Mouse (Mus musculus) cerebellum, postnatal 25 days (tissue): Measurements from ENCODE around the gene Auh.

Experiments
- DNase-seq, 2 experiments: peaks; one replicate each; pipeline ENCODE4 v3.0.0; 2021; ENCODE audit warnings: mixed read lengths in 2 of 2

Auh gene

GRCm38 (mm10) chr13:52875541-52876325 is 53.7 kb downstream of the Auh start:
- no peak for DNase-seq

- no peak for DNase-seq
Measured at GRCm38 (mm10) chr13:52875089-52875488, 54.4 kb downstream of the Auh start.

- no peak for DNase-seq
Measured at GRCm38 (mm10) chr13:52874338-52874737, 55.1 kb downstream of the Auh start.

DNA sequence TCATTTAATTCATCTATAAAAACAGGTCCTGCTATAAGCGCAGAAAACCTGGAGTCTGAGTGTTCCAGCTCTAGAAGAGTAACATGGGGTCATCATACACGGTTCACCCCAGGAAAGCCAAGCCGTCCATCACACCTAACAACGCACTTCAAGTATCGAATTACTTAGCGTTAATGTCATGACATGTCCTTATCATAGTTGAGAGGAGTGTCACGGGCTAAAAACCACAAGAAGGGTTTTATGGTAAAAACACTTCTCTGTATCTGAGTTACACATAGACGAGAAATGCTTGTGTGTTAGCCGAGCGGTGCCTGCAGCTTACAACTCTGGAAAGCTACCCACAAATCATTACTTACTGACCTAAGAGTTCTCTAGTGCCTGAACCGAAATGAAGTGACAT is 55.6 kb downstream of the Auh start:
- DNase-seq: no peak

- no peak for DNase-seq
Measured at GRCm38 (mm10) chr13:52866005-52866792, 63.3 kb downstream of the Auh start.

DNA sequence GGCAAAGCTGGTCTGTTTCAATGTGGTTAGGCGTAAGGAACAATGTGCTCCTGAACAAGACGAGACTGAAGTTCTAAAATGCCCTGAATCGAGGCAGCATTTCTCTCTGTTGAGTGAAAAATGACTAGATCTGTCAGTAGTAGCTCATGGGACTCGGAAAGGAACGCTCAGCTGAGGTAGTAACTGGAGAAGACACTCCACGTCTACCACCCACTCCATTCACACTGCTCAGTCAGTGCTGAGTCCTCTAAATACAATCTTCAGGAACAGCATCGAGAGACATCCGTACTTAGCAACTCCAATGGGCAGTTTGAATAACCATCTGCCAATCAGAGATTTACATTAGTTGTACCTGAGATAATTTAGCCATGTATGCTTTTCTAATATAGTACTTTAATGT is 66.0 kb downstream of the Auh start:
- no peak for DNase-seq

- DNase-seq: no peak
Measured at GRCm38 (mm10) chr13:52860006-52860685, 69.3 kb downstream of the Auh start.

GRCm38 (mm10) chr13:52859065-52859820 is 70.2 kb downstream of the Auh start:
- DNase-seq: peak; percentile 55 to 60

GRCm38 (mm10) chr13:52858373-52858772 is 71.1 kb downstream of the Auh start:
- no peak for DNase-seq

DNA sequence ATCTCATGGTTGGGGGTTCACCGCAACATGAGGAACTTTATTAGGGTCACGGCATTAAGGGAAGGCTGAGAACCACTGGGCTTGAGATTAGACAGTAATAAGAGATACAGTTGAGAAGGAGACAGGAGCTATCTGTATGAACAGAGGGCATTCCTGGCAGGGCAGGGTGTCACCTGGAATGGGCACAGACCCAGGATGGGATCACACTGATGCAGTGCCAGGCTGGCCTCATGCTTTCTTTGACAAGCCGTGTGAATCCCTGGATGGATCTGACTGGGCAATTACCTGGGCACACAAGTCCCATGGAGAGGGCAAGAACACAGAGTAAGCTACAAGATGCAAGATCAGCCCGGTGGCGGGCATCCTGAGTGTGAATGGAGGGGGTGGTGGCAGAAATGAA is 71.7 kb downstream of the Auh start:
- DNase-seq: peak; percentile 70 to 81

DNA sequence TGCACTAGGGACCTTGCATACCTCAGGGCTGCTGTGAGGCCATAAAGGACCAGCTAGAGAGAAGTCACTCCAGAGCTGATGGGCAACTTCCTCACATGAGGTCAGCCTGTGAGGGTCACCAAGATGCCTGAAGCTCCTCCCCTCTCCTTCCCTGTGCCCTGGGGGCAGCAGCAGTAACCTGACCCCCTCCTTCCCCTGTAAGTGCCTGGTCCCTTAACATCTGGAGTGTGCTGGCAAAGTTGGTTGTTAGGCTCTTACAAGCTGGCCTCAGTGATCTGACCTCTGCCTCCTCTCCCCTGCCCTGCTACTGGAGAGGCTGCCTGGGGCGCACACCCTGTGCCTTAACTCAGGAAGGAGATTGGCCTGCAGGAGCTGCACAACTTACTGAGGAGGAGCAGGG is 75.9 kb downstream of the Auh start:
- no peak for DNase-seq

DNA sequence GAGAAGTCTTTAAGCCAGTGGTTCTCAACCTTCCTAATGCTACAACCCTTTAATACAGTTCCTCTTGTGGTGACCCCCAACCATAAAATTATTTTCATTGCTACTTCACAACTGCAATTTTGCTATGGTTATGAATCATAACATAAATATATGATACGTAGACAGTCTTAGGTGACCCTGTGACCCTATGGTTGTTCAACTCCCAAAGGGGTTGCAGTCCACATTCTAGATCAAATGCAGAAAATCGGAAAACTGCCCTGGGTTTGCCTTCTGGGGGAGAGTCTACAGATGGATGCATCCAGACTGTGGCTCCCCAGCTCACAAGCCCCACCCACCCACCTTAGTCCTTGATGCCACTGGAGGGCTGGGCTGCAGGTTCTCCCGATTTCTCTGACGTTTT is 77.6 kb downstream of the Auh start:
- DNase-seq: no peak

DNA sequence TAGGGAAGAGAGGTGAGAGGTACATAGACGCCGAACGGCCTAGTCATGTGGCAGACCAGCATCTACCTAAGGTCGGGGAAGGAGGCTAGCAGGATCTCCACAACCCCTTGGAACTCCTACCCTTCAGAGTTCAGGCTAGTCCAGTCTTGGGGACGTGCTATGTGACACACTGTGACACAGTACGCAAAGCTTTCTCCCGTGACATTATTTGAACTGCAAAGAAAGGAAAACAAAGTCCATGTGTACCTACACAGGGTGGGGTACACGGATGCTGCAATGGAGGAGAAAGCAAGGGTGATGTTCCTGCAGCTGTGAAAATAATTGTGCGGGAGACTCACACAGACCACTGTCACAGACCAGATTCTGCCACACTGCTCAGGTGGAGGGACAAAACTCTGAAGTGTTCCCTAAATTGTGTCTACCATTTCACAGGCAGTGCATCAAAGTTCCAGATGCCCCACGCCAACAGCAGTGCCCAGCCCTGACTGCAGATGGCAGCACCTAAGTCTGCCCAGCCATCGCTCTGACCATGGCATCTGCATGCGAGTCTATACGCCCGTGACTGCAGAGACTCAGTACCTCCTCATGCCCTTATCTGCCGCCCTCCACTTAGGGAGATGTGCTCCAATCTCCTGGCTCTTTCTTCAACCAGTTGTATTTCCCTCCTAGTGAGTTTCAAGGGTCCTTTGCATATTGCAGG is 79.3 kb downstream of the Auh start:
- DNase-seq: no peak

DNA sequence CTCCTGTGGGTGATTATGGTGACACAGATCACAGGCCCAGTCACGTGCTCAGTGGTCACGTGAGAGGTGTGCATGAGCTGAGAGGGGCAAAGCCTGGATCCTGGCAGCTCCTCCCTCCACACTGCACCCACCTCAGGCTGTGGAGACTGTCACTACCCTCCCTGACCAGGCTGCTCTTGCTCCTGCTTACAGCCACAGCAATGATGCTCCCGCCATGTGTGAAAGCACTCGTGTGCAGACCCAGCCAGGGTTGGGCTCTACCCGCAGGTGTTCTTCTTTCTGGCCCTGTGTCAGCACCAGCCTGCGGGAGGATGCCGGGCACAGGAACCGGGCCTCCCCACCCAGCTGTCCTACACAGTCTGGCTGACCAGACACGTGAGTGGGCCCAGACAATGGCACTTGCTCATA is 80.1 kb downstream of the Auh start:
- DNase-seq: peak; percentile 75 to 83

DNA sequence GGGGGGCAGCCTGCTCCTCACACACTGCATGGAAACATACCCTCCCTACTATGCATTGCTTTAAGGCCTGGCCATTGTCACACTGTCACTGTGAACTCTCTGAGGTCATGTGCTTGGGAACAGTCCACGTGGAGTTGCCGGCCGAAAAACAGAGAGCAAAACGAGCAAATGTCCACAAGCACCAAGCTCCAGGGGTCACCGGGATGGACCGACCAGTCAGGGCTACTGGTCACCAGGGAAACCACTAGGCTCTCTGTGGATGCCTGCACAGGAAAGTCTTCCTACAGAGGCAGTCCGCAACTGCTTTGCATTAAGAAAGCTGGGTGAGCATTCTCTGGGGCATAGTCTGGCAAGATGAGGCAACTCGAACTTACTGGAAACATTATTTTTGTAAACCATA is 82.0 kb downstream of the Auh start:
- DNase-seq: no peak

GRCm38 (mm10) chr13:52847071-52847470 is 82.4 kb downstream of the Auh start:
- no peak for DNase-seq

DNA sequence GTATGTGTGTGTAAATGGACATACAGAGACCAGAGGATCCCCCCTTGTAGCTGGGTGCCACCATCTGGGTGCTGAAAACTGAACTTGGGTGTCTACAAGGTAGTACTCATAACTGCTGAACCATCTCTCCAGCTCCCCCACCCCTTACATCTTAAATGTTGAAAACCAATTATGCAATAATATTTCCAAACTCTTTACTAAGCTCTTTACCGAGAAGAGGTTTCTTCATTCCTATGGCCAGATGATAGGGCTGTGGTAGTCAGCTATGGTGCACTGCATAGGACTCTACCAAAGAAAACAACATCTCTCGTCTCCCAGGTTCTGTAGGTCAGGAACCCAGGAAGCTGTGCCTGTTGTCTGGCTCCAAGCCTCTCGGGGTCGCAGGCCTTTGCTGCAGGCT is 83.9 kb downstream of the Auh start:
- DNase-seq: no peak

- no peak for DNase-seq
Measured at GRCm38 (mm10) chr13:52843536-52844178, 85.8 kb downstream of the Auh start.

DNA sequence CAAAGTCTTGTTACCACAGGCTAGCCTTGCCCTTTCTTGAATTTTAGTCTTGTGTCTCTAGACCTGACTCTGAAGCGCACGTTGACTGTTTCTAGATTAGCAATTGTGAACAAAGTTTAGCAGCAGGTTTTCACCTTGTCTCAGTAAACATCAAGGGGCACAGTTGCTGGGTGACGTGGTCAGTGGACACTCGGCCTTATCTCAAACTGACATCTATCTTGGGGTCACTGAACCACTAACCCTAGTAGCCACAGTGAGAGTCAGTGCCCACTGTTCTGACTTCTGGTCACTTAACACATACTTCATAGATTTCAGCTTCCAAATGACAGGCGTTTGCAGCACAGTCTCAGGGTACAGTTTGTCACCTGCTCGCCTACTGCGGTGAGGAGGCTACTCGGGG is 93.2 kb downstream of the Auh start:
- DNase-seq: no peak

GRCm38 (mm10) chr13:52834591-52834990 is 94.9 kb downstream of the Auh start:
- DNase-seq: no peak

GRCm38 (mm10) chr13:52833748-52834147 is 95.7 kb downstream of the Auh start:
- no peak for DNase-seq

DNA sequence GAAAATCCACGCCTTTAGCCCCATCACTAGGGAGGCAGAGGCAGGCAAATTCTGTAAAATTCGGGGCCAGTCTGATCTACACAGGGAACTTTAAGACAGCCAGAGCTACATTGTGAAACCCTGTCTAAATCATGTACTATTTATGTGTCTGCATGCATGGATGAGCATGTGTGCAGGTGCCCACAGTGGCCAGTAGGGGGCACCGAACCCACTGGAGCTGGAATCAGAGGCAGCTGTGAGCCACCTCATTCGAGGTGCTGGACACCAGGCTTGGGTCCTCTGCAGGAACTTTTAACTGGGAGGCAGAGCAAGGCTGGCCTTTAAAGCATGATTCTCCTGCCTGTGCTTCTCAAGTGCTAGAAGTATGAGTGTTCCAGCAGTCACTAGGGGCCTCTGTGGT is 96.3 kb downstream of the Auh start:
- peak in 1 of 2 experiments; percentile 38 for DNase-seq
